Mouse (Mus musculus) mesoderm, embryonic 11.5 days (tissue): ENCODE measurements around the gene Olfr1501.
"Not testable (repeated sequence)": the region's sequence is repeated elsewhere in the genome, so short reads cannot be mapped to it uniquely, and the experiment has no call there.

ENCODE experiments used
- DNase-seq: peaks from one replicate; pipeline ENCODE4 v3.0.0-alpha.2; 2012; ENCODE audit warnings: low read depth, low spot score

Olfr1501 gene

DNA sequence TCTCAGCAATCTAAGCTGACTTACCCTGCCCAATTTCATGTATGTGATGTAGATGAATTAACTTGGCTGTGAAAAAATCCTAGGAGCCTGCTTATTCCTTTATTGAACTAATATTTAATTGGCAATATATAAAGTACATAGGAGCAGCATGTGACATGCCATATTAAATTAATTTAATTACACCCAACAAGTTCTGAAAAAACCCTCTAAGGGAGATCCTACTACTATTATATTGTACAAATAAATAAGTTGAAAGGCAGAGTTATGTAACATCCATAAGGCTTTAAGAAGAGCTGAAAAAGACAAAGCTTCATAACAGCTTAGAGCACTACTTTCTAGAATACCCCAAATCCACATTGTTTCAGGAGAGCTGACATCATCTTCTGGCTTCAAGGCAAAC is at the start of gene Olfr1501:
Olfr1501 (minus strand) TSS at position 101 of the 400 bp plus-strand sequence.
- DNase-seq, result not testable (repeated sequence)

DNA sequence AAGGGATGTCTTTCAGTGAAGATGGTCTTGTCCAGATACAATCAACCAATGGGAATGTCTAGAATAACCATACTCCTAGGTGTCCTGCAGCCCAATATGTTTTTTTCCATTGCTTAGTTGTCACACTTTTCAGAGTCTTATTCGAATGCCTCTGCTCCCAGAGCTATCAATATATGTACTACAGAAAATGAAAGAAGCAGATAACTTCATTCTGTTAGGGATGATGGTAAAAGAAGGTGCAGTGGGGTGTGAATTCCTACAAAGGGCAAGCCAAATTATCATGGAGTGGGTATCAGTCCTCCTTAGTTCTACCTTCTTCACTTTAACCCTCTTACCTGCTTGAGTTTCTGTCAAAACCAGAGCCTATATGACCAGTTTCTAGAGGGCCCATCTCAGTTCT is 47.3 kb upstream of the Olfr1501 start, which contains the start of gene Olfr1504:
Olfr1504 (minus strand) TSS at position 101 of the 400 bp plus-strand sequence.
- DNase-seq, result no peak

DNA sequence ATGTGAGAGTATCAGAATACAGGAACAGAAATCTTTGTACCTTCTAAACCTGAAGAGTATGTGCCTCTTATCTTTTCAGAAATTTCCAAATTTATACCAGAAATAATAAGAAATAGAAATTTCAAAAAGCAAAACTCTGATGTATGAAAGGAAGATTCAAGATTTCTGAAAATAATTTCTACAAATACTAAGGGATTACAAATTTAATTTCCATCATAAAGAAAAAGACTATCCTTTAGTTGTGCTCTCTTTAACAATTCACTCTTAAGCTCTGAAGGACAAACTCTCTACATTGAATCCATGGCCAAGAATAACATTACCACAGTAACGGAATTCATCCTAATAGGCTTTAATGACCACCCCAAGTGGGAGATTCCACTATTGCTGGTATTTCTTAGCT is 11.0 kb upstream of the Olfr1501 start, which contains the start of gene Olfr1502:
Olfr1502 (plus strand) TSS at position 301 of the 400 bp plus-strand sequence.
- DNase-seq, result no peak

DNA sequence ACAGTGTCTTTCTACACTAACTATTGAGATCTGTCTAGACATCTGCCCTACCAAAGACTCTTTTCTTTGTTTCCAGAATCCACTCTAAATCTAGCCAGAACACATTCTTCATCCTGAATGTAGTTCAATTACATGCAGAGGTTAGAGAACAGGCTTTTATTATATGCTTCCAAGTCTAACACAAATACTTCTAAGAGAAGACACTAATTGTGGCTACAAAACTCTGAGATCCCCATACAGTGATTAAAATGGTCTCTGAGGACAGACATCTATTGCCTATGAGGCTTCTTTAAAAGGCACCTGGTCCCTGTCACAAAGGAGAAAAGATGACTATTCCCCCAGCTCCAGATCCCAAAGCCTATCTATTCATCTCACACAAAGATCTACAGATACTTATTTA is 20.1 kb downstream of the Olfr1501 start, which contains the start of gene Olfr1500:
Olfr1500 (minus strand) TSS at position 101 of the 400 bp plus-strand sequence.
- no peak for DNase-seq

DNA sequence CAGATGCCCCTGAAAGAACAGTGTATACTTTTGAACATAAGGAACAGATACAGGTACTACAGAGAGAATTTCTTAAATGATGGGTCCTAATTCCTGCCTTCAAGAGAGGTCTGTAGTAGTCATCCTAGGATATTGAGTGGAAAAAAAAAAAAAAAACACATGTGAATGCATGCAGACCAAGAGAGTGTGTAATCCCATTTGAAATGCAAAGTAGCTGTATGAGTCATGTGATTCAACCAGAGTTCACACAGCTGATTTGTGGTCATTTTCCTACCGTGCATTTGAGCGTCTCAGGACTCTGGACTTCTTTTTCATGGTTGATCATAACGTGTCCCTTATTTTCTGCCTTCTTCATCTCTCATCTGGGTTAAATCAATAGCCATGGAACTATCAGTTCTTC is 22.0 kb downstream of the Olfr1501 start:
- DNase-seq, result no peak

DNA sequence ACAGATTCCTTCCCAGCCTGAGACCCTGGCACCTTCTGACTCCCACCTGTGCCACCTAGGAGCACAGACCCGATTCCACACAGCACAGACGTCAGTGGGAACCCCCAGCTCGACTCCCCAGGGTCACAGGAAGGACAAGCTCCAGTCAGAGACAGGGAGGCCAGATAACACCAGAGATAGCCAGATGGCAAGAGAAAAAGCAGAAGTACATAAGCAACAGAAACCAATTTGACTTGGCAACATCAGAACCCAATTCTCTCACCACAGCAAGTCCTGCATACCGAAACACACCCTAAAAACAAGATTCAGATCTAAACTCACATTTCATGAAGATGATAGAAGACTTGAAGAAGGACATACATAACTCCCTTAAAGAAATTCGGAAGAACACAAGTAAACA is 29.6 kb downstream of the Olfr1501 start:
- no peak for DNase-seq

DNA sequence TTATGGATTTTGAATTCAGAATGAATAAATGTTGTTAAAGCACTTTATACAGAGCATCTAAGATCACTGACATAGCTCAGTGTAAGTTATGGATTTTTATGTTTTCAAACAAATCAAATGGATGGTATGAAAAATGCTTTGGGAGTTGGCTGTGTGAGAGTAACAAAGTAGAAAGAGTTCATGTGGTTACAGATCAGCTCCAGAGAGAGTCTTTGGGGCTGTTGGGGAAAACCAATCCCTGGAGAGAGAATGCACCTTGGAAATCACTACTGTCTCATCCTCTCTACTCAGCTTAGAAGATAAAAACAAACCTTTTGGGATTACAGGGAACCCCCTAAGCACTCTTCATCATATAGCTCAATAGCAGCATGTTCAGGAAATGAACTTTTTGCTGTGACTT is 31.1 kb downstream of the Olfr1501 start, which contains the start of gene Olfr1499:
Olfr1499 (minus strand) TSS at position 101 of the 400 bp plus-strand sequence.
- no peak for DNase-seq

DNA sequence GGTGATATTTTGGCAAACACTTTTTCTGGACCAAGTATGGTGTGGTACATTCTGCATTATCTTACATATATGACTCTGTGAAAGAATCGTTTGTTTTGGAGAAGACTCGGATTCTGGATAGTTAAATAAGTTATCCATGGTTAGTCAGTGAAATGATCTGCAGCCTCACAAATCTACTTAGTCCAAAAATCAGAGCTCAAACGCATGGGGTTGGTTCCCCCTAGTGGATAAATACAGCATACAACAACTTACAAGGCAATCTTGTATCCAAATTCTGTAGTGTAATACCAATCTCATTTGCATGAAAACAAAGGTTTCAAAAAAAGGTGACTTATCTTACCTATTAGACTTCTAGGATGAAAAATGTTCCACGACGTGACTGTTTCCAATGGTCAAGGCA is 31.7 kb downstream of the Olfr1501 start:
- DNase-seq, result peak; percentile 26

DNA sequence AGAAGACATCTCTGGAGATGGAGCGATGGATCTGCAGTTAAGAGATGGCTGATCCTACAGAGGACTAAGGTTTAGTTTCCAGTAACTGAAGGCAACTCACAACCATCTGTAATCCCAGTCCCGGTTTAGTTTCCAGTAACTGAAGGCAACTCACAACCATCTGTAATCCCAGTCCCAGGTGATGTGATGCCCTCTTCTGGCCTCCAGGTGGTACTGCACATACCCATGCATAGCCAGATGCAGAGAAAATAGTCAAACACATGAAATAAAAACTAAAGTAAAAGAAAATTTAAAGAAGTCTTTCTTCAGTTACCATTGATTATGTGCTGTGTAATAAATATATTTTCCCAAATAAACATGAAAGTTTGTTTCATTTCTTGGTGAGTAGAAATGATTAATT is 37.7 kb downstream of the Olfr1501 start:
- no peak for DNase-seq

DNA sequence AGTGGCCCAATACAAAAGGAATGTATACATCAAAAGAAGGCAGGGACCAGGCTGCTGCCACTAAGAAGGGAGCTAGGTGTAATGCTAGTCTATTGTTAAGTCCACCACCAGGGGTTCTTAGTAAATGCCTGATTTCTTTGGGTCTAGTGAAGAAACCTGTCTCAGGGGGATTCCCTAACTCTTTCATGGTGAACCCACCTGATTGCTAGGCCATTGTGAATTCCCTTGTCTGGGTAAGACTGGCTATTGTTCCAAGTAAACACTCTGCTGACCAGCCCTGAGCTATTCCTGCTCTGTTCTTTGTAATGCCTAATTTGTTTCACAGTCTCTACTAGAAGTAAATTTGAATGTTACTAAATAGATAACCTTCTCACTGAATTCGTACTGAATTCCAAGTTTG is 45.0 kb downstream of the Olfr1501 start:
- DNase-seq, result not testable (repeated sequence)

DNA sequence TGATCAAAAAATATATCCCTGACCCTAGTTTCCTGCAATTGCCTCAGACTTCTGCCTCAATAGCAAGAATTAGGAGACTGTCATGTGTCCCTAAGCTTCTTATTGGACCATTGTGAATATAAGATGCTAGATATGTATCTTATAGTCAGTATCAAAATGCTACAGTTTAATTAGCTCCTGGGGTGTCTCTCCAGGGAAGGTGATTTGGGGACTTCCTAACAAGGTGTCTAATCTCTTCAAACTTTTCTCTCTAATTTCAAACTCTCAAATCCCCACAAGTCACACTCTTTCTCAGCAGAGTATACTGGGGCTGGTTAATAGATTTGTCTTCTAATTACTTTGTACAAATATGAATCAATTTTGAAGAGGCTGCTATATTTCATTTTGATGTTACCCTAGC is 52.4 kb downstream of the Olfr1501 start, which contains the start of gene Olfr1497:
Olfr1497 (minus strand) TSS at position 101 of the 400 bp plus-strand sequence.
- no peak for DNase-seq
